In genomic region chr2:129393524-129393923, GRCm38 (mm10) we compare ENCODE assay signal across 8 mouse cellular contexts. TPM values are rescaled to one million over a fixed set of nuclear protein-coding genes. Genes with fewer than 3 reads are reported as not detected.
DNase-seq lines count a peak whose midpoint lies in the region; ATAC-seq and TF ChIP-seq lines count a peak whose summit lies in the region.

No protein-coding gene starts in this region.

- H3K27ac ChIP-seq in liver, embryonic 12.5 days, result no peak overlapping the region
- H3K27ac ChIP-seq in lung, postnatal 0 days (ENCODE audit: low read length), result no peak overlapping the region

- no peak for ATAC-seq in liver, embryonic 12.5 days
- ATAC-seq in lung, postnatal 0 days, result no peak; the same call in 1 of the 2 replicates
- no peak for ATAC-seq in inflammation-experienced regulatory T-cells, adult 6 months

- TF ChIP-seq CTCF in lung, postnatal 0 days (IDR thresholded peaks at IDR 0.05), result peak; percentile 72

- H3K4me3 ChIP-seq in liver, embryonic 12.5 days, result no peak overlapping the region
- H3K4me3 ChIP-seq in lung, postnatal 0 days (ENCODE audit: low read depth, low read length), result no peak overlapping the region

- no peaks in the 10 kb centered on the region for H3K36me3 ChIP-seq in liver, embryonic 12.5 days
- no peaks in the 10 kb centered on the region for H3K36me3 ChIP-seq in lung, postnatal 0 days (ENCODE audit: insufficient read depth, low read length)

- DNase-seq in adrenal gland, adult 2 months, result peak; percentile 30
- DNase-seq in adrenal gland, adult 8-10 months, result no peak
- peak; percentile 16 for DNase-seq in liver
- DNase-seq in cerebellum, adult 9-10 months, result peak; percentile 4
- DNase-seq in lung, postnatal 0 days (ENCODE audit: low spot score), result peak; percentile 37
- no peak for DNase-seq in ovary, adult 18-20 months (ENCODE audit: low spot score)

- H3K4me1 ChIP-seq in liver, embryonic 12.5 days, result 0 out of 2 replicates have a peak, but pooled peaks cover under 1% of the 10 kb centered on the region
- no peaks in the 10 kb centered on the region for H3K4me1 ChIP-seq in lung, postnatal 0 days (ENCODE audit: insufficient read depth, low read depth, low read length)

- H3K4me2 ChIP-seq in liver, embryonic 12.5 days, result no peak overlapping the region
- H3K4me2 ChIP-seq in lung, postnatal 0 days (replicated peaks; ENCODE audit: low read depth, low read length), result no peak overlapping the region

- no peak overlapping the region for H3K9ac ChIP-seq in liver, embryonic 12.5 days
- no peak overlapping the region for H3K9ac ChIP-seq in lung, postnatal 0 days (replicated peaks; ENCODE audit: low read depth)

- H3K9me3 ChIP-seq in liver, embryonic 12.5 days (replicated peaks), result no peaks in the 10 kb centered on the region
- no peaks in the 10 kb centered on the region for H3K9me3 ChIP-seq in lung, postnatal 0 days (ENCODE audit: low read length)

- TF ChIP-seq EP300 in lung, postnatal 0 days (IDR thresholded peaks at IDR 0.05), result no peak

- 30% methylated on average over 6 of the region's 6 CpGs for WGBS in liver, embryonic 12.5 days (ENCODE audit: insufficient replicate concordance)
- WGBS in lung, postnatal 0 days, result 26% methylated on average over 6 of the region's 6 CpGs

- no peaks in the 10 kb centered on the region for H3K27me3 ChIP-seq in liver, embryonic 12.5 days (replicated peaks)
- H3K27me3 ChIP-seq in lung, postnatal 0 days (replicated peaks; ENCODE audit: insufficient read depth, low read length), result no peaks in the 10 kb centered on the region

RNA-seq across cellular contexts. Expression of gene Il1b, which starts 22.6 kb away (rescaled TPM):
- 1 to 10 TPM in 1 of 2 experiments, under 1 TPM in 1; 0.78 to 1.5 TPM for total RNA-seq in adrenal gland, adult 2 months (2021)
- 0.17 and 0.20 TPM in 2 replicates for polyA plus RNA-seq in adrenal gland, adult 2 months (2012; rRNA removed)
- total RNA-seq in adrenal gland, adult 8-10 months (2022), result 1 to 10 TPM in 3 of 4 experiments, under 1 TPM in 1; 0.87 to 2.7 (median 1.8) TPM
- polyA plus RNA-seq in liver, embryonic 12.5 days (2016; fragmentation: Nextera tagmentation; extraction: Ambion mirVana), result 0.38 and 0.44 TPM in 2 replicates
- 5.0 and 12.4 TPM in 2 replicates for polyA plus RNA-seq in lung, postnatal 0 days (2015; fragmentation: Nextera tagmentation; extraction: Ambion mirVana)
- polyA plus RNA-seq in inflammation-experienced regulatory T-cells, adult 6 months (2017; shearing (Covaris generic)), result 1 to 10 TPM in 1 of 3 experiments, not detected in 2; 2.1 TPM

Comparison
In these comparisons a context has a peak if more than half of its experiments do, and no peak if none do; other contexts are left out.
1. DNase-seq: peak in adrenal gland, adult 2 months (single experiment), liver (single experiment), cerebellum, adult 9-10 months (single experiment) and lung, postnatal 0 days (single experiment); none in adrenal gland, adult 8-10 months (single experiment) and ovary, adult 18-20 months (single experiment).